In the genomic region with DNA sequence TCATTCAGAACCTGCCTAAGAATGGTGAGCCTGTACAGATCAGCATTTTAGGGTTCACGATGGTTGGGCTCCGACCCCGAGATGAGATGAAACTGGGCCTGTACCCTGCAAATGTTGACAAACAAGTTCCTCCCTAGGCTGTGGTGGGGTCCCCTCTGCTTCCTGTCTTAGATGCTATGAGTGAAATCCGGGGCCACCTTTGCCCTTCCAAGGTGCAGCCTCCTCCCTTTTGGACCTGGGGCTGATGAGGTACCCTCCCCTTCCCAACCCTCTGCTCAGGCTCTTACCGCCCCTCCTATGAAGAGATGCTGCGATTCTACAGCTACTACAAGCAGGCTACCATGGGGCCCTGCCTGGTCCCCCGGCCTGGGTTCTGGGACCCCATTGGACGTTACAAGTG, we compare ENCODE assay signal across 8 mouse cellular contexts. TPM values are rescaled to one million over a fixed set of nuclear protein-coding genes. Genes with fewer than 3 reads are reported as not detected.
DNase-seq lines count a peak whose midpoint lies in the region; ATAC-seq and TF ChIP-seq lines count a peak whose summit lies in the region.

No protein-coding gene starts in this region.

- 58% methylated on average over 8 of the region's 8 CpGs for WGBS in heart, embryonic 16.5 days
- 50% methylated on average over 8 of the region's 8 CpGs for WGBS in liver, embryonic 11.5 days

- H3K4me2 ChIP-seq in heart, embryonic 16.5 days (ENCODE audit: low read depth, low read length), result peak overlapping the region; percentile 89
- H3K4me2 ChIP-seq in liver, embryonic 11.5 days, result peak overlapping the region; percentile 96

- H3K9me3 ChIP-seq in ES-E14 (ENCODE audit: control insufficient read depth, insufficient read depth, low read depth, low read length), result no peaks in the 10 kb centered on the region
- H3K9me3 ChIP-seq in heart, embryonic 16.5 days (replicated peaks; ENCODE audit: control insufficient read depth, low read length), result no peaks in the 10 kb centered on the region
- no peaks in the 10 kb centered on the region for H3K9me3 ChIP-seq in liver, embryonic 11.5 days (ENCODE audit: control insufficient read depth, low read length)

- no peak for ATAC-seq in heart, embryonic 16.5 days (replicated peaks; ENCODE audit: extremely low read depth, insufficient read depth, low FRiP score)
- no peak for ATAC-seq in liver, embryonic 11.5 days (replicated peaks; ENCODE audit: low FRiP score)

- in situ Hi-C loops in ES-E14 (cut with MboI; ENCODE audit: low sequenced_read_pairs in 2 of 2, unreplicated experiment in 2 of 2), result no loop called here

- peak overlapping the region; percentile 62 to 71; a peak in 3 of 4 replicates for H3K4me3 ChIP-seq in ES-E14 (ENCODE audit: insufficient read depth in 1 of 2, low read depth in 1 of 2, low read length in 2 of 2, poor library complexity in 1 of 2, severe bottlenecking in 1 of 2)
- peak overlapping the region; percentile 76 for H3K4me3 ChIP-seq in heart, embryonic 16.5 days (ENCODE audit: low read length)
- H3K4me3 ChIP-seq in liver, embryonic 11.5 days (ENCODE audit: low read depth, low read length), result peak overlapping the region; percentile 70

- DNase-seq in heart, adult 11 months, result peak; percentile 92
- DNase-seq in heart, adult 8-10 months (ENCODE audit: low spot score), result no peak
- DNase-seq in ES-E14 (ENCODE audit: low read depth, low spot score) (no peak), MN1 (ENCODE audit: low spot score) (no peak)
- DNase-seq in liver, embryonic 11.5 days (ENCODE audit: low spot score), result no peak
- no peak for DNase-seq in T-cell, adult 2 months (ENCODE audit: low spot score)
- no peak for DNase-seq in yolk sac, embryonic 10.5 days (ENCODE audit: low spot score)

- H3K9ac ChIP-seq in ES-E14 (ENCODE audit: insufficient read depth, low read depth, low read length, poor library complexity, severe bottlenecking), result peak overlapping the region; percentile 69; the same call in 1 of the 2 replicates
- no peak overlapping the region; the same call in 1 of the 2 replicates for H3K9ac ChIP-seq in heart, embryonic 16.5 days (ENCODE audit: low read length)
- peak overlapping the region; percentile 76 for H3K9ac ChIP-seq in liver, embryonic 11.5 days (ENCODE audit: low read depth, low read length)

- H3K4me1 ChIP-seq in ES-E14 (ENCODE audit: control insufficient read depth in 2 of 2, insufficient read depth in 2 of 2, low read length in 2 of 2, poor library complexity in 1 of 2), result peaks cover 0 to 30% of the 10 kb centered on the region in 2 experiments; a peak in 2 of 4 replicates
- peaks cover 25% of the 10 kb centered on the region for H3K4me1 ChIP-seq in heart, embryonic 16.5 days (ENCODE audit: control insufficient read depth, insufficient read depth, low read length)
- H3K4me1 ChIP-seq in liver, embryonic 11.5 days (replicated peaks; ENCODE audit: control insufficient read depth, insufficient read depth, low read length), result peaks cover 47% of the 10 kb centered on the region

- no peak overlapping the region for H3K27ac ChIP-seq in ES-E14 (ENCODE audit: insufficient read depth, low read depth, low read length, poor library complexity, severe bottlenecking)
- H3K27ac ChIP-seq in heart, embryonic 16.5 days (ENCODE audit: low read length), result no peak overlapping the region
- peak overlapping the region; percentile 69 for H3K27ac ChIP-seq in liver, embryonic 11.5 days (ENCODE audit: low read depth, low read length)

- no peaks in the 10 kb centered on the region for H3K27me3 ChIP-seq in heart, embryonic 16.5 days (ENCODE audit: control insufficient read depth, insufficient read depth, low read length)
- H3K27me3 ChIP-seq in liver, embryonic 11.5 days (replicated peaks; ENCODE audit: control insufficient read depth, insufficient read depth, low read length), result peaks cover 33% of the 10 kb centered on the region

- H3K36me3 ChIP-seq in ES-E14 (ENCODE audit: control insufficient read depth, insufficient read depth, low read length, poor library complexity, severe bottlenecking), result no peaks in the 10 kb centered on the region
- H3K36me3 ChIP-seq in heart, embryonic 16.5 days (ENCODE audit: control insufficient read depth, insufficient read depth), result no peaks in the 10 kb centered on the region; the same call in 1 of the 2 replicates
- H3K36me3 ChIP-seq in liver, embryonic 11.5 days (ENCODE audit: control insufficient read depth, insufficient read depth, low read length), result no peaks in the 10 kb centered on the region

TF ChIP-seq in ES-E14, 5 proteins besides CTCF, POLR2A, EP300 and RAD21:
- TF ChIP-seq CHD2 (IDR thresholded peaks at IDR 0.05; ENCODE audit: low read depth, low read length) (no peak), ZC3H11A (IDR thresholded peaks at IDR 0.05; ENCODE audit: borderline replicate concordance, low read depth, low read length) (no peak), HCFC1 (IDR thresholded peaks at IDR 0.05; ENCODE audit: borderline replicate concordance, insufficient read depth, low read length) (no peak), ZNF384 (IDR thresholded peaks at IDR 0.05; ENCODE audit: low read depth, low read length) (no peak), MAFK (IDR thresholded peaks at IDR 0.05; ENCODE audit: insufficient read depth, low read depth, low read length) (no peak)
TF ChIP-seq in ES-E14: peak in this region for 0.

RNA-seq across cellular contexts. Expression of a gene that starts 2.1 kb away (rescaled TPM):
- 10 to 100 TPM; 24.1 to 39.8 (median 32.0) TPM for total RNA-seq in heart, adult 8-10 months (2022)
- total RNA-seq in ES-E14 (2012; rRNA removed), result 14.0 and 19.7 TPM in 2 replicates
- 21.5 and 21.8 TPM in 2 replicates for polyA plus RNA-seq in heart, embryonic 16.5 days (2015; fragmentation: Nextera tagmentation; extraction: Ambion mirVana)
- polyA plus RNA-seq in liver, embryonic 11.5 days (2014; fragmentation: Nextera tagmentation; extraction: Ambion mirVana), result 24.5 and 30.7 TPM in 2 replicates

RNA-seq across cellular contexts. Expression of a gene that starts 2.2 kb away (rescaled TPM):
- 10 to 100 TPM; 10.7 to 19.1 (median 12.1) TPM for total RNA-seq in heart, adult 8-10 months (2022)
- 8.0 and 13.2 TPM in 2 replicates for total RNA-seq in ES-E14 (2012; rRNA removed)
- 13.6 and 17.0 TPM in 2 replicates for polyA plus RNA-seq in heart, embryonic 16.5 days (2015; fragmentation: Nextera tagmentation; extraction: Ambion mirVana)
- 1.1 and 1.3 TPM in 2 replicates for polyA plus RNA-seq in liver, embryonic 11.5 days (2014; fragmentation: Nextera tagmentation; extraction: Ambion mirVana)

RNA-seq across cellular contexts. Expression of a gene that starts 12.4 kb away (rescaled TPM):
- 10 to 100 TPM; 15.9 to 18.6 (median 17.0) TPM for total RNA-seq in heart, adult 8-10 months (2022)
- total RNA-seq in ES-E14 (2012; rRNA removed), result 20.0 and 29.1 TPM in 2 replicates
- 2.9 TPM in 2 replicates for polyA plus RNA-seq in heart, embryonic 16.5 days (2015; fragmentation: Nextera tagmentation; extraction: Ambion mirVana)
- 4.6 and 6.1 TPM in 2 replicates for polyA plus RNA-seq in liver, embryonic 11.5 days (2014; fragmentation: Nextera tagmentation; extraction: Ambion mirVana)

RNA-seq across cellular contexts. Expression of a gene that starts 28.6 kb away (rescaled TPM):
- total RNA-seq in heart, adult 8-10 months (2022), result 1 to 10 TPM; 1.2 to 2.0 (median 1.9) TPM
- total RNA-seq in ES-E14 (2012; rRNA removed), result 8.5 and 9.7 TPM in 2 replicates
- polyA plus RNA-seq in heart, embryonic 16.5 days (2015; fragmentation: Nextera tagmentation; extraction: Ambion mirVana), result 6.1 and 7.4 TPM in 2 replicates
- 11.9 and 13.8 TPM in 2 replicates for polyA plus RNA-seq in liver, embryonic 11.5 days (2014; fragmentation: Nextera tagmentation; extraction: Ambion mirVana)
